Mouse (Mus musculus): ENCODE results near the gene Znrf2.

GRCm38 (mm10) chr6:54926899-54927298 is 110.2 kb downstream of the Znrf2 start:
- TF ChIP-seq BHLHE40 (IDR thresholded peaks at IDR 0.05; ENCODE audit: low read depth, low read length) (no peak), POLR2A (IDR thresholded peaks at IDR 0.05; ENCODE audit: low read depth, low read length) (no peak)

Data from CH12.LX (cell line).